Mouse (Mus musculus) kidney, adult 2 months (tissue): ENCODE results near the gene Cops2. TPM values are rescaled to one million over a fixed set of nuclear protein-coding genes. Genes with fewer than 3 reads are reported as not detected.

Experiments
- DNase-seq: peaks from one replicate; pipeline ENCODE4 v3.0.0; 2021
- H3K27ac ChIP-seq: fragments of 200-500 bp; 2 replicates; pipeline ENCODE4 v1.5.1; 2012; ENCODE audit warnings: low read depth, low read length, control low read depth, inconsistent platforms; ENCODE audit not compliant: insufficient read depth
- H3K27me3 ChIP-seq: fragments of 200-500 bp; replicated peaks from 2 replicates; pipeline ENCODE4 v1.6.1; 2012; ENCODE audit warnings: mild to moderate bottlenecking, moderate library complexity, low read length, inconsistent platforms; ENCODE audit not compliant: control insufficient read depth, insufficient read depth
- H3K36me3 ChIP-seq: fragments of 200-500 bp; 2 replicates; pipeline ENCODE4 v1.6.1; 2012; ENCODE audit warnings: mild to moderate bottlenecking, moderate library complexity, low read length, inconsistent platforms; ENCODE audit not compliant: control insufficient read depth, insufficient read depth
- H3K4me1 ChIP-seq: fragments of 200-500 bp; 2 replicates; pipeline ENCODE4 v1.6.1; 2011; ENCODE audit warnings: low read length; ENCODE audit not compliant: control insufficient read depth, insufficient read depth
- H3K4me3 ChIP-seq: fragments of 200-500 bp; 2 replicates; pipeline ENCODE4 v1.5.1; 2011; ENCODE audit warnings: mild to moderate bottlenecking, low read depth, low read length, control low read depth; ENCODE audit not compliant: insufficient read depth
- CTCF ChIP-seq: fragments of 200-500 bp; conservative IDR thresholded peaks from 2 replicates; pipeline ENCODE4 v1.5.1; 2011; ENCODE audit warnings: low read depth, mild to moderate bottlenecking, control low read depth, low read length, moderate library complexity, mixed read lengths; ENCODE audit not compliant: insufficient read depth, insufficient read length
- POLR2A ChIP-seq: fragments of 200-500 bp; IDR thresholded peaks from one replicate; pipeline ENCODE4 v1.6.1; 2011; ENCODE audit warnings: low read depth, low read length, control low read depth
- WGBS: fragments of 180-500 bp; shearing (Covaris S2); methylation state at CpG from one replicate; pipeline ENCODE4 v1.1.7; 2018; 5-methylcytosine and 5-hydroxymethylcytosine counted together
- polyA plus RNA-seq: library from polyadenylated mRNA; depleted of rRNA; stranded (reverse); fragments of >200 nt; gene quantifications from 2 replicates; pipeline ENCODE4 v1.2.3, GENCODE M21; 2012; rRNA removed

Gene Cops2
- 11.3 and 17.7 TPM in 2 replicates for polyA plus RNA-seq

DNA sequence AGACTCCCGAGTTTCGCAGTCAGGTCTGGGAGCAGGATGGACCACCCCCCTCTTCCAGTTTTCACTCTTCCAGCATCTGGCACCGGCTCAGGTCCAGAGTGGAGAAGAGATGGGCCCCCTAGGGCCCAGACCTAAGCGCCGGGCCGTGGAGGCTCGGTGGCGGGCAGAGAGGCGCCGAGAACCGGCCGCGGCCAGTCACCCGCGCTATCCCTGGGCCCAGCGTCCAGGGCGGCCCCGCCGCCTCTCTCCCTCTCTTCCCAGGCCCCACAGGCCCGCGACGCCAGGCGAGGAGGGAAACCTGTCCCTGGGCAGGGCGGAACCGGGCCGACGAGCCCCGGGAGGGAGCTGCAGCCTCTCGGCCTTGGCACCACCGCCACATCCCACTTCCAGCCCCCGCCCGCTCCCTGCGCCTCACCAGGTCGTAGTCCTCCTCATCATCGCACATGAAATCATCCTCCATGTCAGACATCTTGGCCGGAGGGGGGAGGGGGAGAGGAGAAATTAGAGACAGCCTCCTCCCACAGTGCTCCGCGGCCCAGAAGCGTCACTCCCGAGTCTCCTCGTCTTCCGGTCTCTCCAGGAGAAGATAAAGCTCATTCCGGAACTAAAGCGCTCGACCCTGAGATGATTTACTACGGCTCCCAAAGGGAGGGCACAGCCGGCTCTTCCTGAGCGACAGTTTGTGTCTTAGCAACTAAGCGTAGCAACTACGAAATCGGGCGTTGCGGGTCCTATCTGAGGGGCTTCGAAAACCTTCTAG, at the start of gene Cops2, which contains the start of gene Galk2:
Gene Cops2 (minus strand): TSS at position 619 of the 760 bp plus-strand sequence.
Gene Galk2 (plus strand): TSS at position 589 of the 760 bp plus-strand sequence.
- Histone ChIP-seq H3K36me3 (no peaks in the 10 kb centered on the region), H3K27me3 (no peaks in the 10 kb centered on the region), H3K4me1 (peaks cover 3% of the 10 kb centered on the region; the same call in 1 of the 2 replicates), H3K27ac (peak within 1 kb of the TSS; percentile 19), H3K4me3 (peak within 1 kb of the TSS; percentile 77)
- TF ChIP-seq POLR2A (no peak), CTCF (no peak)
- WGBS, result under 1% methylated on average over 53 of the region's 54 CpGs
- peak; percentile 98 for DNase-seq

DNA sequence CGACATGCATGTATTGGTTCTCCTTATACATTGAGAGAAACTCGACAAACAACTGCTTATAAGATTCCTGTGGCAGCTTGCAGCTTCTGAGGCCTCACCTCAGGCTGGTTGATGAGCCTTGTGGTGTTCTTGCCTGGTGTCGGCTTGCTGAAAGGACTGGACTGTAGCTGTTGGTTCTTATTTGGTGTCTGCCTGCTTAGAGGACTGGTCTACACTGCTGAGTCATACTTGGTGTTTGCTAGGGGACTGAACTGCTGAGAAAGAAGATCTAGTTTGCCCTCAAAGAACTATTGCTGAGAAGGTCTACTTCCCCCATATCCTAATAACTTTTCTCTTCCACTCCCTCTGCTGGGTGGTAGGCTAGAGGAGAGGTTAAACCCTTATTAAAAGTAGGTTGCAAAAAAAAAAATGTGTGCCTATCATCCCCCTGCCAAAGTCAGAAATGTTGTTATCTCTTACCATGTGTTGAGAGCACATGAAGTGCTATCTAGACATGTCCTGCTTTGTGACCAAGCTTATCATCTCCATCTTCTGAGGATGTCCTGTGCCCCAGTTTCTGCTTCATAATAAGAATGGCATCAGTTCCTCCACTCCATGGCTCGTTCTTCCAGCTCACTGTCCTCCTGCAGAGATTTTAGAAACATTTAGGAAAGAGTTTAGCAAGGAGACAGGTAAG, 48.8 kb upstream of the Cops2 start:
- Histone ChIP-seq H3K4me3 (no peak overlapping the region), H3K36me3 (no peaks in the 10 kb centered on the region; the same call in 1 of the 2 replicates), H3K27ac (no peak overlapping the region), H3K4me1 (no peaks in the 10 kb centered on the region), H3K27me3 (no peaks in the 10 kb centered on the region)
- DNase-seq, result no peak
- TF ChIP-seq POLR2A (no peak), CTCF (no peak)
- WGBS, result 84% methylated on average over 4 of the region's 4 CpGs

DNA sequence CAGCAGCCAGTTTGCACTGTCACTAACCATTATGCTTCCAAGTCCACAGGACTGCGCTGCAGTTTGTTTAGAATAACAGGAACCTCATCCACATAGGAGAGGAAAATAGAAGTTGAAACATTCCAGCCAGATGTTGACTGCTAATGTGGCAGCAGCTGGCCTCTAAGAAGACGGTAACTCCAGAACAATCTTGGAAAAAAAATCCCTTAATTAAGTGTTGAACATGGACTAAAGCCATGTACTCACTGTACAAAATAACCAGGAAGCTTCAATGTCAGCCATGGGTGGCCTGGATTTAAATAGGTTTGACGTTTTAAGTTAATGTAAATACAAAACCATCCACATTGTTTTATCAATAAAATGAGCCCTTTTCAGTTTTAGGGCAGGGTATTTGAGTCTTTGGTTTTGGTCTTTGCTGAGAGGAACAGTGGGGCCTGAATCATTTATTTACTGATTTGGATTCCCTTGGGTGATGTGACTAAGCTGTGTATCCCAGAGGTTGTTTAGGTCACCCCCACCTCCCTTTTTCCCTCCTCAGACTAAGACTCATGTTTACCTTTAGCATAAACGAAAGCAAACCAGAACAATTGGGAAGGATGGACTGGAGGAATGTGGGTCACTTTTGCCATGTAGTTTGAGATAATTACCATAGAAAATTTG, 47.6 kb upstream of the Cops2 start:
- no peak for DNase-seq
- Histone ChIP-seq H3K27me3 (no peaks in the 10 kb centered on the region), H3K4me1 (no peaks in the 10 kb centered on the region), H3K36me3 (no peaks in the 10 kb centered on the region; the same call in 1 of the 2 replicates), H3K27ac (no peak overlapping the region), H3K4me3 (no peak overlapping the region)
- WGBS, result 82% methylated on average over 4 of the region's 4 CpGs
- no peak for TF ChIP-seq POLR2A
- no peak for TF ChIP-seq CTCF

- Histone ChIP-seq H3K27ac (no peak overlapping the region), H3K36me3 (no peaks in the 10 kb centered on the region; the same call in 1 of the 2 replicates), H3K4me3 (no peak overlapping the region), H3K27me3 (no peaks in the 10 kb centered on the region), H3K4me1 (no peaks in the 10 kb centered on the region)
- WGBS, result 89% methylated on average over 3 of the region's 3 CpGs
- TF ChIP-seq CTCF, result no peak
- TF ChIP-seq POLR2A, result no peak
- no peak for DNase-seq
Measured at GRCm38 (mm10) chr2:125901426-125901825, 42.5 kb upstream of the Cops2 start.

DNA sequence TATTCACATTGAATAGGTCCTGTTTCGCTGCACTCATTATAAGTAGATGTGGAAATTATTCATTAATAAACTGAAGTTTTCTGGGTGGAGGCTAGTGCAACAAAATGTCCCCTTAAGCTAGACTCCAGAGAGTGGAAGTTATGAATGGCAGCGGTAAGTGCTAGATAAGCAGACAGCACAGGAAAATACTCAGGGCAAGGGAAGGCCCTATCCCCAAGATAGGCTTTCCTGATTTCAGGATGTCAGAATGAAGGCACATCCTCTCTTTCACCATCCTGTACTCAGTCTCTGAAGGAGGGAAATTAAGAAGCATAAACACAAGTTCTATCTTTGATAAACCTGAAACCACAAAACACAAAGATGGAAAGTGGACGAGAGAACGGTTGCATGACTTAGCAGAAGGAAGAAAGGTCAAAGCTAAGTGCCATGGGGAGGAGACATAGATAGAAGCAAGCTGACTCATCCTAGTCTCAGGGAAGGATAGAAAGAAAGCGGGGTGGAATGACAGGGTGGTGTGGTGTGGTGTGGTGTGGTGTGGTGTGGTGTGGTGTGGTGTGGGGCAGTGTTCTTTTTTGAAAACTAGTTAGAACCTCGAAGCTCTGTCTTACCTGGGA, 42.0 kb upstream of the Cops2 start:
- TF ChIP-seq POLR2A (no peak), CTCF (no peak)
- H3K27me3 ChIP-seq, result no peaks in the 10 kb centered on the region
- H3K4me3 ChIP-seq, result no peak overlapping the region
- no peak for DNase-seq
- whole genome bisulfite sequencing, result 81% methylated on average over 6 of the region's 6 CpGs
- no peaks in the 10 kb centered on the region for H3K4me1 ChIP-seq
- H3K36me3 ChIP-seq, result no peaks in the 10 kb centered on the region; the same call in 1 of the 2 replicates
- no peak overlapping the region for H3K27ac ChIP-seq

- no peaks in the 10 kb centered on the region; the same call in 1 of the 2 replicates for H3K36me3 ChIP-seq
- 91% methylated on average over 3 of the region's 3 CpGs for WGBS
- TF ChIP-seq POLR2A (no peak), CTCF (no peak)
Measured at GRCm38 (mm10) chr2:125896355-125896754, 37.4 kb upstream of the Cops2 start.

More at GRCm38 (mm10) chr2:125896355-125896754, 37.4 kb upstream of the Cops2 start:
- Histone ChIP-seq H3K4me3 (no peak overlapping the region), H3K4me1 (no peaks in the 10 kb centered on the region), H3K27ac (no peak overlapping the region), H3K27me3 (no peaks in the 10 kb centered on the region)
- no peak for DNase-seq
